Mouse (Mus musculus) cerebellum, adult 2 months (tissue): ENCODE results near the gene Slc34a2. TPM values are rescaled to one million over a fixed set of nuclear protein-coding genes. Genes with fewer than 3 reads are reported as not detected.

ENCODE experiments used
- DNase-seq, 2 experiments: peaks; one replicate each; pipeline ENCODE4 v3.0.0; 2021
- H3K27ac ChIP-seq: fragments of 200-500 bp; 2 replicates; pipeline ENCODE4 v1.5.1; 2012; ENCODE audit warnings: low read length, control low read depth, inconsistent platforms; ENCODE audit not compliant: insufficient read depth
- H3K27me3 ChIP-seq: fragments of 200-500 bp; 2 replicates; pipeline ENCODE4 v1.6.1; 2012; ENCODE audit warnings: inconsistent platforms, mild to moderate bottlenecking, low read length, moderate library complexity; ENCODE audit not compliant: control insufficient read depth, insufficient read depth
- H3K4me1 ChIP-seq: fragments of 200-500 bp; 2 replicates; pipeline ENCODE4 v1.6.1; 2011; ENCODE audit warnings: low read length; ENCODE audit not compliant: control insufficient read depth, insufficient read depth
- H3K4me3 ChIP-seq: fragments of 200-500 bp; replicated peaks from 2 replicates; pipeline ENCODE3; 2011; ENCODE audit warnings: mild to moderate bottlenecking, low read depth, low read length, control low read depth; ENCODE audit not compliant: insufficient read depth
- CTCF ChIP-seq: fragments of 200-500 bp; IDR thresholded peaks from 2 replicates; pipeline ENCODE4 v1.5.1; 2011; ENCODE audit warnings: low read depth, mild to moderate bottlenecking, control low read depth, low read length, moderate library complexity, borderline replicate concordance; ENCODE audit not compliant: insufficient read depth
- POLR2A ChIP-seq: fragments of 200-500 bp; IDR thresholded peaks from 2 replicates; pipeline ENCODE4 v1.6.1; 2011; ENCODE audit warnings: low read length, control low read depth, borderline replicate concordance; ENCODE audit not compliant: insufficient read depth
- WGBS: fragments of 180-500 bp; shearing (Covaris S2); methylation state at CpG from one replicate; pipeline ENCODE4 v1.1.7; 2018; 5-methylcytosine and 5-hydroxymethylcytosine counted together
- polyA plus RNA-seq: library from polyadenylated mRNA; depleted of rRNA; stranded (reverse); fragments of >200 nt; gene quantifications from 2 replicates; pipeline ENCODE4 v1.2.3, GENCODE M21; 2012

Gene Slc34a2
- polyA plus RNA-seq, 1 experiment = 0.07 TPM

GRCm38 (mm10) chr5:52997032-52997431 lies 40.8 kb upstream of the Slc34a2 start:
- Histone ChIP-seq H3K4me3 (no peak overlapping the region), H3K27ac (no peak overlapping the region), H3K27me3 (no peaks in the 10 kb centered on the region), H3K4me1 (peaks cover 8% of the 10 kb centered on the region; the same call in 1 of the 2 replicates)
- no peak for DNase-seq
- 78% methylated on average over 11 of the region's 11 CpGs for WGBS
- TF ChIP-seq POLR2A = no peak
- TF ChIP-seq CTCF = no peak

DNA sequence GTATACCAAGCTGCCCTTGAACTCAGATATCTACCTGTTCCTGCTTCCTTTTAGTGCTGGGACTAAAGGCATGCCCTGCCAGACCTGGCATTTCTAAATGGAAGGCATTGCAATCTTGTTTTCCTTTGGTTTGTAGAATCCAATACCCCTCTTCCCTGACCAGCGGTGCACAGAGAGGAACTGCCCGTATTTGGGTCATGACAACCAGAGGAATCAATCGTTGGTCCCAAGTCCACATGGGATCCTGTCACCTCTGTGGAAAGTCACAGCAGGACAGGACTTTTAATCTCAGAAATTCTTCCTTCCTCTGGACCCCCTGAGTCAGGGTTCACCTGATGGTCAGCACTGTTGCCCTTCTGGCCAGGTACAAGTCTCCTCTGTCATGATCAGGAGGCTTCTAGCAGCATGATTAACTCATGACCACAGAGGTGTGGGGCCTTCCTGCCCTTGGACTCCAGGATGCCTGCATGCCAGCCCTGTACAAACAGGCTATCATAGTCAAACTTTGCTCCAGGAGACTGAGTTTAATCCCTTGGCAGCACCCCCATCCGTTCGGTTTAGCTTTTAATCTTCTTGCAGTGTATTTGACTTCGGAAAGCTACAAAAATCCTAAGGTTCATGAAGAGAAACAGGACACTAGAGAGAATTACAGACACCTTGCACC lies 39.7 kb upstream of the Slc34a2 start:
- Histone ChIP-seq H3K27me3 (no peaks in the 10 kb centered on the region), H3K27ac (no peak overlapping the region), H3K4me1 (peaks cover 17% of the 10 kb centered on the region; the same call in 1 of the 2 replicates), H3K4me3 (no peak overlapping the region)
- TF ChIP-seq POLR2A = no peak
- no peak for TF ChIP-seq CTCF
- WGBS = 89% methylated on average over 6 of the region's 6 CpGs
- no peak for DNase-seq

- 61% methylated on average over 5 of the region's 5 CpGs for WGBS
- DNase-seq = no peak
Measured at GRCm38 (mm10) chr5:53000169-53000872, 37.6 kb upstream of the Slc34a2 start.

GRCm38 (mm10) chr5:53002599-53003203 lies 35.2 kb upstream of the Slc34a2 start:
- TF ChIP-seq POLR2A (no peak), CTCF (no peak)
- WGBS = 10% methylated on average over 8 of the region's 8 CpGs
- H3K4me1 ChIP-seq = peaks cover 17% of the 10 kb centered on the region; the same call in 1 of the 2 replicates
- DNase-seq = peak; percentile 63 to 84
- peak overlapping the region; percentile 68 for H3K27ac ChIP-seq
- no peaks in the 10 kb centered on the region for H3K27me3 ChIP-seq
- no peak overlapping the region for H3K4me3 ChIP-seq

More at GRCm38 (mm10) chr5:53000169-53000872, 37.6 kb upstream of the Slc34a2 start:
- H3K4me3 ChIP-seq = no peak overlapping the region
- H3K27me3 ChIP-seq = no peaks in the 10 kb centered on the region
- H3K27ac ChIP-seq = no peak overlapping the region
- peaks cover 17% of the 10 kb centered on the region; the same call in 1 of the 2 replicates for H3K4me1 ChIP-seq
- no peak for TF ChIP-seq POLR2A
- TF ChIP-seq CTCF = no peak

GRCm38 (mm10) chr5:53003495-53003894 lies 34.4 kb upstream of the Slc34a2 start:
- WGBS = 94% methylated on average over 4 of the region's 4 CpGs
- Histone ChIP-seq H3K4me3 (no peak overlapping the region), H3K27ac (no peak overlapping the region), H3K4me1 (peaks cover 15% of the 10 kb centered on the region; the same call in 1 of the 2 replicates), H3K27me3 (no peaks in the 10 kb centered on the region)
- DNase-seq = no peak
- TF ChIP-seq POLR2A (no peak), CTCF (no peak)

DNA sequence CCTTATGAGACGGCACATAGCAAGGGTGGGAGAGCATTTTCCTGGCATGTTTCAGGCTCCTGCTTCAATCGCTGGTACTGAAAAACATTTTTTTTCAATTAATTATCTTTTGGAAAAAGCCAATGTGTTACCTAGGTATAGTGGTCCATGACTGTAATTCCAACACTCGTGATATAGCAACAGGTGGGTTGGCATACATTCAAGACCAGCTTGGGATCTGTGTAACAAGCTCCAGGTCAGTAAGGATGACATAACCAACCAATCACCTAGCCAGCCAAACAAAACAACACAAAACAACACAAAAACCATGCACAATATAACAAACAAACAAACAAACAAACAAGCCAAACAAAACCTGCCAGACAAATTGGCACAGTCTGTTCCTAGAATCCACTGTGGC lies 33.9 kb upstream of the Slc34a2 start:
- H3K4me1 ChIP-seq = peaks cover 15% of the 10 kb centered on the region; the same call in 1 of the 2 replicates
- no peak overlapping the region for H3K4me3 ChIP-seq
- no peak for DNase-seq
- no peaks in the 10 kb centered on the region for H3K27me3 ChIP-seq
- TF ChIP-seq POLR2A = no peak
- no peak for TF ChIP-seq CTCF
- H3K27ac ChIP-seq = no peak overlapping the region
- 63% methylated on average over 3 of the region's 3 CpGs for WGBS

DNA sequence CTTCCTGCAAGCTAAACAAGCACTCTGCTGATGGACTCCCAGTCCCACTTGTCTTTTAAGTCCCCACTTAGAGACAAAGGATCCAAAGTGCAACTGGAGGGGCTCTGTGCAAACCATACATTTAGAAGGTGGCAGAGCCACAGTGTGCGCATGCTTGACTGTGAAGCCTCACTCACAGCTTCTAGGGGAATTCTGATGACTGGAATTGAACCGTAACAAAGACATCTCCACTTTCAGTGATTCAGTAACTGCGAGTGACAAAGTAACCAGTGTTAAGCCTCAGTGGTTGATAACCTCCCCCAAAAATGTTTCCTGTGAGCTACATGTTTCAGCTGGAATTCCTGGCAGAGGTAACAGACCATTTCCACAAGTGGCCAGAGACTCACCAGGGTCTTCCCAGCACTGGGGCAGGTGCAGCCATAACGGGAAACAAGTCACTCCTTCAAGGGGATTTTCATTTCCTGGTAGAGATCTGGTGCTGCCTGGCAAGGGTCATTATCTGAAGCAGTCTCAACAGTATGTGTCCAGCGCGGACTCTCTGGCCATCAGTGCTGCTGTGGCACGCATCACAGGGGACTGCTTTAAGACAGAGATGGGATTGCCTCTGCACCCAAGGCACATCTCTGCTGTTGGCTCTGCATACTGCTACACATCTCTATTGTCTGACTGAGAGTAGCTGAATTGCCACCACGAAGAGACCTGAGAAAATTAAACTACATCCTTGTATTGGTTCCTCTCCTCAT lies 28.7 kb upstream of the Slc34a2 start:
- Histone ChIP-seq H3K4me1 (no peaks in the 10 kb centered on the region), H3K4me3 (no peak overlapping the region), H3K27ac (no peak overlapping the region), H3K27me3 (no peaks in the 10 kb centered on the region)
- TF ChIP-seq POLR2A (no peak), CTCF (no peak)
- DNase-seq = no peak
- 83% methylated on average over 8 of the region's 8 CpGs for WGBS
